Mouse (Mus musculus): ENCODE results near the gene Tbl3. TPM values are rescaled to one million over a fixed set of nuclear protein-coding genes. Genes with fewer than 3 reads are reported as not detected.

Tbl3 gene
- polyA plus RNA-seq, 1 experiment from 2014 or later: 40.2 TPM

DNA sequence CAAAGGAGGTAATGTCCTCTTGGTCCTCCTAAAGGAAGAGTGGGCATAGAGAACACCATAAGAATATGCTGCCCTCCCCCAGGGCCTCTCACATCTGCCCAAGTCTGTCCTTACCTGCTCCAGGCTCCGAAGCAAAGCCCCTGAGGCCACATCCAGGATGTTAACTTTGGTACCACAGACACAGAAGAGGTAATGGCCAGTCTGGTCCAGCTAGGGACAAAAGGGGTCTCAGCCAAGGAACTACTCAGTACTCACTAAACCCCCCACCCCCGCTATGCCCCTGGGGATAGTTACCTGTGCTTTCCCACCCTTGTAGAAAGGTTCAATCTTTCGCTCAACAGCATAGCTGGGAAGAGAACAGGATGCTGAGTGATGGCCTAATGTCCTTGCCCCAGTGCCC, 1.6 kb downstream of the Tbl3 start:
- H3K27ac ChIP-seq (replicated peaks in 1 of 2; ENCODE audit: control insufficient read depth in 1 of 2, insufficient read depth in 1 of 2, low read depth in 2 of 2, low read length in 2 of 2): no peak overlapping the region
- ATAC-seq (ENCODE audit: insufficient number of reproducible peaks, insufficient read depth, low FRiP score, low read depth): no peak
- WGBS: 88% methylated on average over 3 of the region's 3 CpGs
- H3K27me3 ChIP-seq (ENCODE audit: control insufficient read depth, insufficient read depth, low read length): no peaks in the 10 kb centered on the region
- H3K4me1 ChIP-seq (ENCODE audit: control insufficient read depth in 2 of 2, insufficient read depth in 2 of 2, low read length in 2 of 2): peaks cover 5 to 11% of the 10 kb centered on the region in 2 experiments; a peak in 3 of 4 replicates
- H3K4me3 ChIP-seq (ENCODE audit: control insufficient read depth in 1 of 2, insufficient read depth in 1 of 2, low read depth in 1 of 2, low read length in 2 of 2): no peak overlapping the region
- no peak overlapping the region for H3K9ac ChIP-seq (ENCODE audit: low read length)
- no peaks in the 10 kb centered on the region for H3K9me3 ChIP-seq (ENCODE audit: control insufficient read depth, low read length)
- peaks cover 48% of the 10 kb centered on the region for H3K36me3 ChIP-seq (ENCODE audit: control insufficient read depth, insufficient read depth, low read length)
- H3K4me2 ChIP-seq (ENCODE audit: low read length): no peak overlapping the region

DNA sequence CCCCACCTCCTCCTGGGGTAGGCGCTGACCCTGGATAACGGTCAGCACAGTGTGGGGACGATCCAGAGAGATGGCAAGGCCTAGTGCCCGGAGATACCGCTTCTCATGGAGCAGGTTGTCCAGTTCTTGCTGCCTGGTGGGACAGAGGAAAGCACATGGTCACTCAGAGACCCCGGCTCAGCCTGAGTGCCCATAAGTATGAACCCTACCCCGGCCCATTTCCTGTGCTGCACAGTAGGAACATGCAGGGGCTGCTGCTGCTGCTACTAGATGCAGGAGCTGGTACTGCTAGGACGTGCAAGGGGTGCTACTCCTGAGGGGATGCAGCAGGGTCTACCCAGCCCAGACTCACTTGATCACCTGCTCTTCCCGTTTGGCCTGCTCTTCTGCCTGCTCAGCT, 6.2 kb downstream of the Tbl3 start:
- Histone ChIP-seq H3K4me3 (ENCODE audit: control insufficient read depth in 1 of 2, insufficient read depth in 1 of 2, low read depth in 1 of 2, low read length in 2 of 2) (no peak overlapping the region), H3K36me3 (ENCODE audit: control insufficient read depth, insufficient read depth, low read length) (peaks cover 65% of the 10 kb centered on the region), H3K27me3 (ENCODE audit: control insufficient read depth, insufficient read depth, low read length) (no peaks in the 10 kb centered on the region), H3K4me2 (ENCODE audit: low read length) (no peak overlapping the region), H3K4me1 (ENCODE audit: control insufficient read depth in 2 of 2, insufficient read depth in 2 of 2, low read length in 2 of 2) (peaks cover 2 to 8% of the 10 kb centered on the region in 2 experiments; a peak in 3 of 4 replicates), H3K9ac (ENCODE audit: low read length) (no peak overlapping the region), H3K27ac (replicated peaks in 1 of 2; ENCODE audit: control insufficient read depth in 1 of 2, insufficient read depth in 1 of 2, low read depth in 2 of 2, low read length in 2 of 2) (no peak overlapping the region), H3K9me3 (ENCODE audit: control insufficient read depth, low read length) (no peaks in the 10 kb centered on the region)
- WGBS: 89% methylated on average over 9 of the region's 9 CpGs
- ATAC-seq (ENCODE audit: insufficient number of reproducible peaks, insufficient read depth, low FRiP score, low read depth): no peak

DNA sequence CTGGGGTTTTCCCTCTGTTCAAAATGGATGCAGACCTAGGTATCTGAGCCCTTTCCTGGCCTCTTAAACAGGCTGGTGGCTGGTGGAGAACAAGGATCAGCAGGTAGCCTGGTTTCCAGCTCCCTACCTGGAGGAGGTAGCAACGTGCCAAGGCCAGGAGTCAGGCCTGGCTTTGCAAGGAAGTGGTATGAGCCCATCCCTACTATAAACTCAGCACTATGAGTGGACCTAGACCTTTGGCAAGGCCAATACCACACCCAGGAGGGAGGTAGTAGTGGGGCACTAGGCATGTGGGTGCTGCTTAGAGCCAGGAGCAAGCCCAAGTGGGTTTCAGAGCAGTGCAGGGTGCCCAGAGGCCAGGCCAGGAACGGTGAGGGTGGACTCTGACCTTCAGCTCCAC, 8.0 kb downstream of the Tbl3 start:
- Histone ChIP-seq H3K4me1 (ENCODE audit: control insufficient read depth in 2 of 2, insufficient read depth in 2 of 2, low read length in 2 of 2) (peaks cover 2 to 12% of the 10 kb centered on the region in 2 experiments; a peak in 3 of 4 replicates), H3K9me3 (ENCODE audit: control insufficient read depth, low read length) (no peaks in the 10 kb centered on the region), H3K4me3 (ENCODE audit: control insufficient read depth in 1 of 2, insufficient read depth in 1 of 2, low read depth in 1 of 2, low read length in 2 of 2) (no peak overlapping the region), H3K36me3 (ENCODE audit: control insufficient read depth, insufficient read depth, low read length) (peaks cover 53% of the 10 kb centered on the region), H3K9ac (ENCODE audit: low read length) (no peak overlapping the region), H3K27me3 (ENCODE audit: control insufficient read depth, insufficient read depth, low read length) (no peaks in the 10 kb centered on the region), H3K4me2 (ENCODE audit: low read length) (no peak overlapping the region), H3K27ac (replicated peaks in 1 of 2; ENCODE audit: control insufficient read depth in 1 of 2, insufficient read depth in 1 of 2, low read depth in 2 of 2, low read length in 2 of 2) (no peak overlapping the region)
- no peak for ATAC-seq (ENCODE audit: insufficient number of reproducible peaks, insufficient read depth, low FRiP score, low read depth)
- 85% methylated on average over 2 of the region's 2 CpGs for WGBS

DNA sequence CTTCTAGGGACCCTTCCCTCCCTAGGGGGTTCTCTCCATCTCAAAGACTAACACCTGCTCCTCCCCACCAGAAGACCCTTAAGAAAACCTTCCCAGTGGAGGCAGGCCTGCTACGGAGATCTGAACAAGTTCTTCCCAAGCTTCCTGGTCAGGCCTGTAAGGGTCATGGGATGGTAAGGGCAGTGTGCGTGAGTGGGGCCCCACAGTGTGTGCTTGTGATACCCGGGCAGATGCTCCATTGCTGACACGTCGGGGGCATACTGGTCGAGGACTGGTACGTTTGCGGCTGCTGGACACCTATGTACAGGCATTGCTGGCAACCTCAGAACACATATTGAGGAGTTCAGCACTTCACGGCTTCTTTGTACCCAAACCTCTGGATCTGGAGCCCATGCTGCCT, 8.7 kb downstream of the Tbl3 start:
- Histone ChIP-seq H3K27ac (replicated peaks in 1 of 2; ENCODE audit: control insufficient read depth in 1 of 2, insufficient read depth in 1 of 2, low read depth in 2 of 2, low read length in 2 of 2) (no peak overlapping the region), H3K4me1 (ENCODE audit: control insufficient read depth in 2 of 2, insufficient read depth in 2 of 2, low read length in 2 of 2) (peaks cover 2 to 12% of the 10 kb centered on the region in 2 experiments; a peak in 3 of 4 replicates), H3K9ac (ENCODE audit: low read length) (no peak overlapping the region), H3K27me3 (ENCODE audit: control insufficient read depth, insufficient read depth, low read length) (no peaks in the 10 kb centered on the region), H3K36me3 (ENCODE audit: control insufficient read depth, insufficient read depth, low read length) (peaks cover 51% of the 10 kb centered on the region), H3K4me2 (ENCODE audit: low read length) (no peak overlapping the region), H3K4me3 (ENCODE audit: control insufficient read depth in 1 of 2, insufficient read depth in 1 of 2, low read depth in 1 of 2, low read length in 2 of 2) (no peak overlapping the region), H3K9me3 (ENCODE audit: control insufficient read depth, low read length) (no peaks in the 10 kb centered on the region)
- no peak for ATAC-seq (ENCODE audit: insufficient number of reproducible peaks, insufficient read depth, low FRiP score, low read depth)
- 61% methylated on average over 9 of the region's 9 CpGs for WGBS

DNA sequence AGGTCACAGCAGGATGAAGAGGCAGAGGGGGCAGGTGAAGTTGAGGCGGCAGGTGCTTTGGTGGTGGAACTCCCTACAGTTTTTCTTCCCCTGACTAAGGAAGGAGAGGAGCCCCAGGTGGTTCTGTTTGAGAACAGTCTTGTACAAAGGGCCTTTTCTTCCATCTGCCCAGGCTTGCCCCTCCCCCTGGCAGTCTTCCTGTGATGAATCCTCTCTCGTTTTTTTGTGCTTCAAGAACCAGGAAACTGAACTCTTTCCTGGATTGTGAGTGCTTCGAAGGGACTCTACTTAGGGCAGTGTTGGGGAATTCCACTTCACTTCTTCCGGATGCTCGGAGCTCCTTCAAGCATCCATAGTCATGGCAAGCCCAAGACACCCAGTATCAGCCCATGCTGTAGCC, 9.5 kb downstream of the Tbl3 start:
- Histone ChIP-seq H3K4me3 (ENCODE audit: control insufficient read depth in 1 of 2, insufficient read depth in 1 of 2, low read depth in 1 of 2, low read length in 2 of 2) (no peak overlapping the region), H3K36me3 (ENCODE audit: control insufficient read depth, insufficient read depth, low read length) (peaks cover 49% of the 10 kb centered on the region), H3K9ac (ENCODE audit: low read length) (no peak overlapping the region), H3K27me3 (ENCODE audit: control insufficient read depth, insufficient read depth, low read length) (no peaks in the 10 kb centered on the region), H3K9me3 (ENCODE audit: control insufficient read depth, low read length) (no peaks in the 10 kb centered on the region), H3K27ac (replicated peaks in 1 of 2; ENCODE audit: control insufficient read depth in 1 of 2, insufficient read depth in 1 of 2, low read depth in 2 of 2, low read length in 2 of 2) (no peak overlapping the region), H3K4me2 (ENCODE audit: low read length) (no peak overlapping the region), H3K4me1 (ENCODE audit: control insufficient read depth in 2 of 2, insufficient read depth in 2 of 2, low read length in 2 of 2) (peaks cover 2 to 12% of the 10 kb centered on the region in 2 experiments; a peak in 3 of 4 replicates)
- no peak for ATAC-seq (ENCODE audit: insufficient number of reproducible peaks, insufficient read depth, low FRiP score, low read depth)
- WGBS: 23% methylated on average over 5 of the region's 5 CpGs

DNA sequence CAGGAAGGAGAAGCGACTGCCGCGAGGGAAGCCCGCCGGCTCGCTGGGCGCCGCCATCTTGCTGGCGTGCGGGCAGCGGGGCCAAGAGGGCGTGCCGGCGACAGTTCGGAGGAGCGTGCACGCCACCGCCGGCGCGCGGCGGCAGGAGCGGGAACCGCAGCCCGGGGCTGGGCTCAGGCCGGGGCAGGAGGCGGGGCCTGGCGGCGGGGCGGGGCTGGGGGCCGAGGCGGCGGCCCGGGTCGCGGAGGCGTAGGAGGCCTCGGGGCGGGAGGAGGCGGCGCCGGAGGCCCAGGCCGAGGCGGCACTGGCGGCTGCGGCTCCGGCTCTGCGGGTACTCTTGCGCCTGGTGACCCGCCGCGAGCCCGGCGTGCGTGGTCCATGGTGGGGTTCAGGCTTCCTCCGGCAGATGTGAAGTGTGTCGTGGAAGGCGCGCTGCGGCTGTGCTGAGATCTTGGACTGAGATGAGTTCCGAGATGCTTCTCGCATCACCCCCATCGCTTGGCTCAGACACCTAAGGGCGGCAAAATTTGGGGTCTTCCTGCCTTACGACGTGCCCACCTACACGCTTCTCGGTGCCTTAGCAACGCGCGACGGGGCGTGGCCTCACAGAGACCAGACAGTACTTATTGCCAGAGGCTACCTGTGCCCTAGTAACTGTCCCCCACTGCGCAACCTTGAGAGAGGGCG, 11.3 kb downstream of the Tbl3 start, which contains the start of the genes Gfer and Noxo1:
Gene Gfer, minus strand, starts transcription at position 146 of the 687 bp plus-strand sequence.
Gene Noxo1, plus strand, starts transcription at position 224 of the 687 bp plus-strand sequence.
- no peaks in the 10 kb centered on the region for H3K9me3 ChIP-seq (ENCODE audit: control insufficient read depth, low read length)
- peak within 1 kb of the TSS; percentile 87 to 96 for H3K4me3 ChIP-seq (ENCODE audit: control insufficient read depth in 1 of 2, insufficient read depth in 1 of 2, low read depth in 1 of 2, low read length in 2 of 2)
- peak within 1 kb of the TSS; percentile 85 for H3K4me2 ChIP-seq (ENCODE audit: low read length)
- H3K9ac ChIP-seq (ENCODE audit: low read length): peak within 1 kb of the TSS; percentile 91
- H3K27me3 ChIP-seq (ENCODE audit: control insufficient read depth, insufficient read depth, low read length): peaks cover under 1% of the 10 kb centered on the region; the same call in 1 of the 2 replicates
- ATAC-seq (ENCODE audit: insufficient number of reproducible peaks, insufficient read depth, low FRiP score, low read depth): peak; percentile 92
- peaks cover 2 to 12% of the 10 kb centered on the region in 2 experiments; a peak in 3 of 4 replicates for H3K4me1 ChIP-seq (ENCODE audit: control insufficient read depth in 2 of 2, insufficient read depth in 2 of 2, low read length in 2 of 2)
- whole genome bisulfite sequencing: under 1% methylated on average over 69 of the region's 76 CpGs
- peak within 1 kb of the TSS; percentile 72 to 82 for H3K27ac ChIP-seq (replicated peaks in 1 of 2; ENCODE audit: control insufficient read depth in 1 of 2, insufficient read depth in 1 of 2, low read depth in 2 of 2, low read length in 2 of 2)
- peaks cover 43% of the 10 kb centered on the region for H3K36me3 ChIP-seq (ENCODE audit: control insufficient read depth, insufficient read depth, low read length)

DNA sequence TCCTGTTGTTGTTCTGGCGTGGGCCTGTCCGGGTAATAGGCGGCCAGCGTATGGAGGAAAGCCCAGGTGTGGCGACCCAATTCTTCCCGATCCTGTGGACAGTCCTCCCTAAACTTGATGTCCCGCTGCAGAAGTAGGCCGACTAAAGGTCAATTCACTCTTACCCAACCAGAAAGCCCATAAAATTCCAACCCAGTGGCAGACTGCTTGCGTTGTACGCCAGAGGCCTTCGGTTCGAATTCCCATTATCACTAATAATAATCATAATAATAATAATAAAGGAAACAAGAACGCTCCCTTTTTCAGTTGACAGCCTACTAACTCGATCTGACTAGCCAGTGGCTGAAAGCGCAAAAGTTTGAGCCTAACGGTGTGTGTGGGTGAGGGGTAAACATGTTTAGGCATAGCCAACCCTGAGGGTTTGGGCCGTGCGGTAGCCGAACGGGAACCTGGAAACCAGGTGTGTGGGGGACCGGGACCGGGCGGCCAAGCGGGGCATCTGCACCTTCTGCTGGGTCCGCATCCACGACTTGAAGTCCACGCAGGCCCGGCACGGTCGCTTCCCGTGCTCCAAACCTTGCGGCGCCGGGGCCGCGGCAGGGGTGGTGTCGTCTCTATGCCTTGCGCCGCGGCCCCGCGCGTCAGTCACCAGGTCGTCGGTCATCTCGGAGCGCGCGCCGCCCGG, 12.0 kb downstream of the Tbl3 start:
- Histone ChIP-seq H3K27ac (replicated peaks in 1 of 2; ENCODE audit: control insufficient read depth in 1 of 2, insufficient read depth in 1 of 2, low read depth in 2 of 2, low read length in 2 of 2) (peak overlapping the region; percentile 70 to 82), H3K9me3 (ENCODE audit: control insufficient read depth, low read length) (no peaks in the 10 kb centered on the region), H3K9ac (ENCODE audit: low read length) (peak overlapping the region; percentile 91), H3K4me2 (ENCODE audit: low read length) (peak overlapping the region; percentile 85), H3K4me3 (ENCODE audit: control insufficient read depth in 1 of 2, insufficient read depth in 1 of 2, low read depth in 1 of 2, low read length in 2 of 2) (peak overlapping the region; percentile 87 to 96), H3K27me3 (ENCODE audit: control insufficient read depth, insufficient read depth, low read length) (peaks cover 7% of the 10 kb centered on the region), H3K36me3 (ENCODE audit: control insufficient read depth, insufficient read depth, low read length) (peaks cover 36% of the 10 kb centered on the region), H3K4me1 (ENCODE audit: control insufficient read depth in 2 of 2, insufficient read depth in 2 of 2, low read length in 2 of 2) (peaks cover 2 to 12% of the 10 kb centered on the region in 2 experiments; a peak in 3 of 4 replicates)
- ATAC-seq (ENCODE audit: insufficient number of reproducible peaks, insufficient read depth, low FRiP score, low read depth): peak; percentile 6; the same call in 1 of the 2 replicates
- WGBS: 8% methylated on average over 47 of the region's 51 CpGs

Measured in heart, embryonic 14.5 days (tissue).